Mouse (Mus musculus): Measurements from ENCODE around the gene Fscn1. TPM values are rescaled to one million over a fixed set of nuclear protein-coding genes. Genes with fewer than 3 reads are reported as not detected.

Fscn1 gene
- polyA plus RNA-seq, 1 experiment from 2014 or later: 42.0 TPM

DNA sequence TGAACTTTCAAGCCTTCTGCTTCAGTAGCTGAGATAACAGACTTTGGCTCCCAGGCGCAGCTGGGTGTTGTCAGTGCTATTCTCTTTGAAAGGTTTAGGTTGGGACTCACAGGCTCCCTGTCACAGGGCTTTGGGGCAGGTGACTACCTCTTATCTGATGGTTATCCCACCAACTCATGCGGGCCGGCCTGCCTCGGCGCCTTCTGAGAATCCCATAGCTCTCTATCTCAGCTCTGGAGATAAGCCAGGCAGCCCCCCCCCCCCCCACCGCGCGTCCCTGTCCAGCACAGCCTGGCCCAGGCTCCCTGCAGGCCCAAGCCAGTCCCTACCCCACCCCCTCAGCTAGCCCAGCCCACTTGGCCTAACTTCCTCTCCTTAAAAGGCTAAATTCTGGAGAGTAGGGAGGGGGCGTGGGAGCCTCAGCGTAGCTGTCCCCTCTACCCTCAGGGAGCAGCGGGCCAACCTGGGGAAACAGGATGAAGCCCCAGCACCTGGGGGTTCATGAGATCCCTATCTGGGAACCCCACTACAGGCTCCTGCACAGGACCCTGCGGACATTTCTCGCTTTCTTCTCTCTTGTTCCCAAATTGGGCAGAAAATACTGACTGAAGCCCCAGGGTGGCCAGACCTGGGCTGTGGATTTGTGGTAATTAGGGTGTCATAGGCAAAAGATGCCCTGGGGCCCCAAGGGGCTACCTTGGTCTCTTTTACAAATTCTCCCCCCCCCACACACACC is 33.8 kb upstream of the Fscn1 start:
- H3K27ac ChIP-seq (replicated peaks): peak overlapping the region; percentile 93
- no peaks in the 10 kb centered on the region for H3K9me3 ChIP-seq (ENCODE audit: control insufficient read depth, low read length)
- no peaks in the 10 kb centered on the region for H3K36me3 ChIP-seq (ENCODE audit: control insufficient read depth, insufficient read depth, low read length)
- peaks cover 12% of the 10 kb centered on the region for H3K4me1 ChIP-seq (replicated peaks; ENCODE audit: control insufficient read depth, insufficient read depth)
- no peak overlapping the region for H3K4me3 ChIP-seq (ENCODE audit: low read depth, low read length)
- peak; percentile 56 for DNase-seq (ENCODE audit: low spot score)
- H3K4me2 ChIP-seq (replicated peaks; ENCODE audit: low read depth): peak overlapping the region; percentile 29; the same call in 1 of the 2 replicates
- TF ChIP-seq CTCF (IDR thresholded peaks at IDR 0.05; ENCODE audit: low read depth): no peak
- no peak for TF ChIP-seq EP300 (optimal IDR thresholded peaks at IDR 0.05)
- H3K9ac ChIP-seq (ENCODE audit: low read length): peak overlapping the region; percentile 57
- WGBS: 24% methylated on average over 13 of the region's 13 CpGs
- no peaks in the 10 kb centered on the region for H3K27me3 ChIP-seq (ENCODE audit: control insufficient read depth, insufficient read depth, low read length)
- ATAC-seq (ENCODE audit: low FRiP score, low TSS enrichment): peak; percentile 51; the same call in 1 of the 2 replicates

DNA sequence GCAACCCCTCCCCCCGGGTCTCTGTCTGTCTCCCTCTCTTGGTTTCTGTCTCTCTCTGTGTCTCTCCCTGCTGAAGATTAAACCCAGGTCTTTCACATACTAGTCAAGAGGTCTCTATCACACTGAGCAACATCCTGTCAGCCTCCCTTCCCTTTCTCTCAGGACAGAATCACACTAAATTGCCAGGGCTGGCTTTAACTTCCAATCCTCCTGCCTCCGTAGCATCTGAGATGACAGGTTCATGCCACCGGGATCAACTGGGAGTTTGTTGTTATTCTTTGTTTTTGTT is 33.3 kb upstream of the Fscn1 start:
- H3K4me1 ChIP-seq (replicated peaks; ENCODE audit: control insufficient read depth, insufficient read depth): peaks cover 9% of the 10 kb centered on the region
- WGBS: 38% methylated on average over 3 of the region's 3 CpGs
- TF ChIP-seq EP300 (optimal IDR thresholded peaks at IDR 0.05) (no peak), CTCF (IDR thresholded peaks at IDR 0.05; ENCODE audit: low read depth) (no peak)
- no peaks in the 10 kb centered on the region for H3K9me3 ChIP-seq (ENCODE audit: control insufficient read depth, low read length)
- peak overlapping the region; percentile 57 for H3K9ac ChIP-seq (ENCODE audit: low read length)
- H3K4me3 ChIP-seq (ENCODE audit: low read depth, low read length): no peak overlapping the region
- H3K27me3 ChIP-seq (ENCODE audit: control insufficient read depth, insufficient read depth, low read length): no peaks in the 10 kb centered on the region
- no peak for ATAC-seq (ENCODE audit: low FRiP score, low TSS enrichment)
- no peaks in the 10 kb centered on the region for H3K36me3 ChIP-seq (ENCODE audit: control insufficient read depth, insufficient read depth, low read length)
- no peak for DNase-seq (ENCODE audit: low spot score)
- H3K4me2 ChIP-seq (replicated peaks; ENCODE audit: low read depth): peak overlapping the region; percentile 29; the same call in 1 of the 2 replicates
- peak overlapping the region; percentile 93 for H3K27ac ChIP-seq (replicated peaks)

DNA sequence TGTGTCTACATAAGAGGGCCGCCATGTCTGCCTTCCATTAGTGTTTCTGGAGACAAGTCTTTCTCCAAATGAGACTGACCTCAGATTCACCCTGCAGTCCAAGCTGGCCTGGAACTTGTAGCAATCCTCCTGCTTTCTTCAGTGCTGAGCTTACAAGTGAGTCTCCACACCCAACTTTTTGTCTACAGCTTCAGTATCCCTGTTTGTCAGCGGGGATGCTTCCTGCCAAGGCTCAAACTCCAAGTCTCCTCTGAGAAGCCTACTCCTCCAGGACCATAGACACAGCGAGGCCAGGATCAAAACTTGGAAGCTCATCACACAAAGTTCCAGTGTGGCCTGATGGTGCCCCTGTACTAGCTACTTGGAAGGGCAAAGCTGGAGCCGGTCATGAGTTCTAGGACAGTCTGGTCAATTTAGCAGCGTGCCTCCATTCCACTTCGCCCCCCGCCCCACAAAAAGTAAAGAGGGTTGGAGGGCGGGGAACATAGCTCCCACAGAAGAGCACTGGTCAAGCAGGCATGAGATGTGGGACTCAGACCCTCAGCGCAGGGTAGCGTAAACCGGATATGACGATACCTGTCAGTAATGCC is 32.7 kb upstream of the Fscn1 start:
- H3K4me2 ChIP-seq (replicated peaks; ENCODE audit: low read depth): no peak overlapping the region
- H3K4me1 ChIP-seq (replicated peaks; ENCODE audit: control insufficient read depth, insufficient read depth): peaks cover 9% of the 10 kb centered on the region
- WGBS: 82% methylated on average over 12 of the region's 12 CpGs
- H3K9ac ChIP-seq (ENCODE audit: low read length): no peak overlapping the region; the same call in 1 of the 2 replicates
- TF ChIP-seq CTCF (IDR thresholded peaks at IDR 0.05; ENCODE audit: low read depth): no peak
- TF ChIP-seq EP300 (optimal IDR thresholded peaks at IDR 0.05): no peak
- DNase-seq (ENCODE audit: low spot score) (no peak), ATAC-seq (ENCODE audit: low FRiP score, low TSS enrichment) (no peak)
- H3K27ac ChIP-seq (replicated peaks): peak overlapping the region; percentile 93
- no peaks in the 10 kb centered on the region for H3K36me3 ChIP-seq (ENCODE audit: control insufficient read depth, insufficient read depth, low read length)
- no peak overlapping the region for H3K4me3 ChIP-seq (ENCODE audit: low read depth, low read length)
- no peaks in the 10 kb centered on the region for H3K27me3 ChIP-seq (ENCODE audit: control insufficient read depth, insufficient read depth, low read length)
- H3K9me3 ChIP-seq (ENCODE audit: control insufficient read depth, low read length): no peaks in the 10 kb centered on the region

GRCm38 (mm10) chr5:142928749-142929399 is 31.3 kb upstream of the Fscn1 start:
- H3K4me1 ChIP-seq (replicated peaks; ENCODE audit: control insufficient read depth, insufficient read depth): peaks cover 9% of the 10 kb centered on the region
- WGBS: 4% methylated on average over 22 of the region's 35 CpGs
- peak overlapping the region; percentile 66 for H3K4me2 ChIP-seq (replicated peaks; ENCODE audit: low read depth)
- H3K27me3 ChIP-seq (ENCODE audit: control insufficient read depth, insufficient read depth, low read length): no peaks in the 10 kb centered on the region
- peak; percentile 39 for ATAC-seq (ENCODE audit: low FRiP score, low TSS enrichment)
- H3K9me3 ChIP-seq (ENCODE audit: control insufficient read depth, low read length): no peaks in the 10 kb centered on the region
- peak; percentile 74 for DNase-seq (ENCODE audit: low spot score)
- H3K9ac ChIP-seq (ENCODE audit: low read length): peak overlapping the region; percentile 63
- H3K27ac ChIP-seq (replicated peaks): peak overlapping the region; percentile 94
- no peaks in the 10 kb centered on the region for H3K36me3 ChIP-seq (ENCODE audit: control insufficient read depth, insufficient read depth, low read length)
- TF ChIP-seq EP300 (optimal IDR thresholded peaks at IDR 0.05): no peak
- no peak for TF ChIP-seq CTCF (IDR thresholded peaks at IDR 0.05; ENCODE audit: low read depth)
- H3K4me3 ChIP-seq (ENCODE audit: low read depth, low read length): peak overlapping the region; percentile 50

- H3K27me3 ChIP-seq (ENCODE audit: control insufficient read depth, insufficient read depth, low read length): no peaks in the 10 kb centered on the region
- DNase-seq (ENCODE audit: low spot score): no peak
- no peak for TF ChIP-seq EP300 (optimal IDR thresholded peaks at IDR 0.05)
- TF ChIP-seq CTCF (IDR thresholded peaks at IDR 0.05; ENCODE audit: low read depth): no peak
- H3K4me2 ChIP-seq (replicated peaks; ENCODE audit: low read depth): peak overlapping the region; percentile 66
- H3K36me3 ChIP-seq (ENCODE audit: control insufficient read depth, insufficient read depth, low read length): no peaks in the 10 kb centered on the region
- no peak for ATAC-seq (ENCODE audit: low FRiP score, low TSS enrichment)
- peak overlapping the region; percentile 50 for H3K4me3 ChIP-seq (ENCODE audit: low read depth, low read length)
- H3K9ac ChIP-seq (ENCODE audit: low read length): peak overlapping the region; percentile 63
- H3K4me1 ChIP-seq (replicated peaks; ENCODE audit: control insufficient read depth, insufficient read depth): peaks cover 9% of the 10 kb centered on the region
- 16% methylated on average over 4 of the region's 4 CpGs for WGBS
- H3K9me3 ChIP-seq (ENCODE audit: control insufficient read depth, low read length): no peaks in the 10 kb centered on the region
- peak overlapping the region; percentile 94 for H3K27ac ChIP-seq (replicated peaks)
These were observed 30.8 kb upstream of the Fscn1 start for GRCm38 (mm10) chr5:142929400-142929752.

All from stomach, postnatal 0 days (tissue).